Mouse (Mus musculus) gastrocnemius, postnatal 4 days (tissue): ENCODE results near the gene Apoa2. TPM values are rescaled to one million over a fixed set of nuclear protein-coding genes. Genes with fewer than 3 reads are reported as not detected.
A peak's percentile ranks its signal among the peaks of the same experiment; 100 is the strongest.

ENCODE experiments used
- DNase-seq, 2 experiments: peaks; one replicate each; pipeline ENCODE4 v3.0.0; 2021 to 2022; ENCODE audit warnings: low spot score in 2 of 2, mixed read lengths in 2 of 2
- total RNA-seq, 2 experiments: library from RNA; stranded (reverse); gene quantifications; 2 replicates each; pipeline ENCODE4 v1.2.3; 2021

The Apoa2 gene
- total RNA-seq, 2 experiments from 2014 or later: 2.1 to 13.8 TPM

GRCm38 (mm10) chr1:171257781-171258180, 32.9 kb downstream of the Apoa2 start:
- DNase-seq: no peak

DNA sequence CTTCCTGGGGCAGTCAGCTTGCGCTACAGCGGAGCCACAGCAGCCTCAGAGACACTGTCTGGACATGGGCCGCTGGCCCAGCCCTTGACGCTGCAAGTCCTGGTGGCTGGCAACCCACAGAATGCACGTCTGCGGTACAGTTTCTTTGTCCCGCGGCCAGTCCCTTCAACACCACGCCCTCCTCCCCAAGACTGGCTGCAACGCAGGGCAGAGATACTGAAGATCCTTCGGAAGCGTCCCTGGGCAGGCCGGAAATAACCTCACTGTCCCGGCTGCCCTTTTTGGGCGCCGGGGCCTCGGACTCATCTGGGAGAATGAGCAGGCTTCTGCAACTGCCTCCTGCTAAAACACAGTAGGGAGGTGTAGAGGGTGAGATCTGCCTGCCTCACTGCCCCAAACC, 34.1 kb downstream of the Apoa2 start:
- DNase-seq: no peak

GRCm38 (mm10) chr1:171260316-171260715, 35.5 kb downstream of the Apoa2 start:
- DNase-seq: no peak

DNA sequence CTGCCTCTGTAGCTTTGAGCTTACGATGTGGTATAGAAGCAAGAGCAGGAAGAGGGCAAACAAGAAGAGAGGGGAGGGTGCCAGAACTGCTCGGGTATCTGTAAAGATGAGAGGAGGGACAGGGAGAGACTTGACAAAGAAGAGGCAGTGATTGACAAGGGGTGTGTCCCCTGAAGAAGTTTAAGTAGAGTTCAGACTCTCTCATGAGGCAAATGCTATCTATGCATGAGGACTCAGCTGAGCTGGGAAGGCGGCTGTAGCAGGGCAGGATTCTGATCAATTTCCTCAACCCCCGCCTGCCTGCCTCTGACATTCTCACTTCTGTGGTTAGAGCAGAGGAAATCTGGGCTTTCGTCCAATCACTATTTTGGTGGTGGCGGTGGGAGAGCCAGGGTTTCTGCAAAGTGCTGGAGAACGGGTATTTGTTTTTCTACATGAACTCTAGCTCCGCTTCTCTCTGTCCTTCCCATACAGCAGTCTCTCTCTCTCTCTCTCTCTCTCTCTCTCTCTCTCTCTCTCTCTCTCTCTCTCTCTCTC, 37.8 kb downstream of the Apoa2 start:
- peak in 1 of 2 experiments; percentile 75 for DNase-seq

DNA sequence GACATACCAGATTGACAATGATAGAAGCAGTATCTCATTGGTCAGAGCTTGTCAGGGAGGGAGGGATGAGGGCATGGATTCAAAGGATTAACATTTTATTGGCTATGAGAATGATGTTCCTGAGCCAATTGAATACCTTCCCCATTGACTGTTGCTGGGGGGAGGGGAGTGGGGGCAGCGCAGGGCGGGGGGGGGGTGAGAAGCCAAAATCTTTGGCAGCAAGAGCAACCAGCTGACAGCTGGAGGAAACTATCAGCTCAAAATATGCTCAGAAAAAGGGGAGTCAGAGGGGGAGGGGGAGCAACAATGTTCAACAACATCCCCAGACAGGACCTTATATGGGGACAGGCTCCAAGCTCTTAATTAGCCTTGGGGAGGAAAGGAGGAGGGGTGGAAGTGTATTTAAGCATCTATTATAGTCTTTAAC, 38.3 kb downstream of the Apoa2 start:
- DNase-seq: peak in 1 of 2 experiments; percentile 56

- DNase-seq: no peak
These were observed 39.0 kb downstream of the Apoa2 start for GRCm38 (mm10) chr1:171263666-171264461.

GRCm38 (mm10) chr1:171265971-171266744, 41.3 kb downstream of the Apoa2 start:
- no peak for DNase-seq

DNA sequence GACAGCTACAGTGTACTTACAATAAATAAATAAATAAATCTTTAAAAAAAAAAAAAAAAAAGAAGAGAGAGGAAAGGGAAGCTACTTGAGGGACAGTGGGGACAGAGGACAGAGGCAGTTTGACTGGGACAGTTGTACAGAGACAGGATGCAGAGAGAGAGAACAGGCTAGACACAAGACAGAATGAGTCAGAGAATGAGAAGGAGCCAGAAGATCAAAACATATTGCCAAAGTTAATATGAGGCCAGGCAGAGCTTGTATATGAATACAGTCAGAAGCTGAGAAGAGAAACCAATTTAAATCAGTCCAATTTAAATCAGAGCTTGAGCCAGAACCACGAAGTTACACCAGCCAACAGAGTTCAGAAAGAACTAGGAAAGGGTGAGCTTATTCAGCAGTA, 43.5 kb downstream of the Apoa2 start:
- DNase-seq: no peak

DNA sequence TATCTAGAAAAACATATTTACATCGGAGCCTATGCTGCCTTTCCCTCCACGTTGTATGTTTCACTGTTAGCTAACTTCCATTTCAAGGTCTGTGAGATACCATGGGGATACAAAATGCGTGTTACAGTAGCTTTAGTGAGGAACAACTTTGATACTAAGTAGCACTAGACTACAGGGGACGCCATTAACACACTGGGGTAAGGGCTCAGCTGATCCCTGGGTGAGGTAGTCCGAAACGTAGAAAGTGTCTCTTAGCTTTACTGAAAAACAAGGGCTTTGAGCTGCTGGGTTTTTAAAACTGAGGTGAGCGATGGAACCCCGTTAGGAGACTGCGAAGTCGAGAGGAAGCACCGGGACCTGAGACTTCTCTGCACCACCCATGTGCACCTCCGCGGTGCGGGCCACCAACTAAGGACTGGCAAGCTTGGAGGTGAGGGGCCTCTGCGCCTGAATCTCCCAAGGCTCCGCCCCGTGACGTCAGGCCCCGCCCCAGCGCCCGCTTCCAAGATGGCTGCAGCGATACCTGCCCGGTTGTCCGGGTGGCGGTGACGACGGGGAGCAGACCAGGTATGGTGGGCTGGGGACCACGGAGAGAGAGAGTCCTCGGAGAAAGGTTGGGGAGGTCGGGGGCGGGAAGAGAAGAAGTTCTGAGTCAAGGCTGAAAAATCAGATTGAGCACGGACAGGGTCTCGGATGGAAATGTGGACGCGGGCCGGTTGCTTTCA, 45.2 kb downstream of the Apoa2 start, which contains the start of gene B4galt3:
Gene B4galt3 (plus strand): TSS at position 481 of the 725 bp plus-strand sequence.
- peak; percentile 93 to 95 for DNase-seq

DNA sequence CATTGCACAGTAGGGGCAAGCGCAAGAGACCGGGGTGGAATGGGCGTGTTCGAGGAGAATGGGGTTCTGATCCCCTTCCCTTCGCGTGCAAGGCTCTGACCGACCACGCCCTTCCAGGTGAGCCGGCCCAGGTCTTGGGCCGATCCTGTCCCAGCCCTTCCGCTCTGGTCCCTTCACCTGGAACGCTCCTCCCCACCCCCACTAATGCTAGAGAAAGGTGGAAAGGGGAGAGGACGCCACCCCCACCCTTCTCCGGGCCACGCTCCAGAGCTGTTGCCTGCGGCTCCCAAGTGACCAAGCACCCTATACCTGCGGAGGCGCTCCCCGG, 45.7 kb downstream of the Apoa2 start:
- no peak for DNase-seq

- DNase-seq: no peak
These were observed 46.3 kb downstream of the Apoa2 start for GRCm38 (mm10) chr1:171271196-171271595.

DNA sequence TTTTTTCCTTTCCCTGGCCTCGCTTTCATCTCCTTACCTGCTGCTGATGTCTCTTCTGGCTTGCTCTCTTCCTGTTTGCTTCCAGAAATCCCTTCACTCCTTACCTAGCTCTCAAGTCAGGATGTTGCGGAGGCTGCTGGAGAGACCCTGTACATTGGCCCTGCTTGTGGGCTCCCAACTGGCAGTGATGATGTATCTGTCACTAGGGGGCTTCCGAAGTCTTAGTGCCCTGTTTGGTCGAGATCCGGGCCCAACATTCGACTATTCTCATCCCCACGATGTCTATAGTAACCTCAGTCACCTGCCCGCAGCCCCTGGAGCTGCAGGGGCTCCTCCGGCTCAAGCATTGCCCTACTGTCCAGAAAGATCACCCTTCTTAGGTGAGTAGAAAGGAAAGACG, 46.8 kb downstream of the Apoa2 start:
- DNase-seq: no peak

DNA sequence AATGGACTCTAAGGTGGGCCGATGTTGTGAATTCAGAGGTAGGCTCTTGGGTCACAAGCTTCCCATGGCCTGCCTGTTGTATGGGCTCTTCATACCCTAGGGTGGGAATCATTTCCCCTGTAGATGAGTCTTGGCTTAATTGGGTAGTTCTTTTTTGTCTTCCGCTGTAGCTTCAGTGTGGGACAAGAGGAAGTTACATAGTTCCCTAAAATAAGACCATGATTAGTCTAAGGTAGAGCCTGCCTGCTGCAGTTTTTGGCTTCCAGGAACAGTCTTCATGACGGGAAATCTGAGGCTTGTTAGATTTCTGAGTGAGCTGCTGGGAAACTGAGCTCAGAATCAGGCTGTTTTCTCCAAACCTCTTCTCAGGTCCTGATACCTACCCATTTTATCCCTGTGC, 47.2 kb downstream of the Apoa2 start:
- no peak for DNase-seq

- no peak for DNase-seq
These were observed 49.3 kb downstream of the Apoa2 start for GRCm38 (mm10) chr1:171274171-171274570.

DNA sequence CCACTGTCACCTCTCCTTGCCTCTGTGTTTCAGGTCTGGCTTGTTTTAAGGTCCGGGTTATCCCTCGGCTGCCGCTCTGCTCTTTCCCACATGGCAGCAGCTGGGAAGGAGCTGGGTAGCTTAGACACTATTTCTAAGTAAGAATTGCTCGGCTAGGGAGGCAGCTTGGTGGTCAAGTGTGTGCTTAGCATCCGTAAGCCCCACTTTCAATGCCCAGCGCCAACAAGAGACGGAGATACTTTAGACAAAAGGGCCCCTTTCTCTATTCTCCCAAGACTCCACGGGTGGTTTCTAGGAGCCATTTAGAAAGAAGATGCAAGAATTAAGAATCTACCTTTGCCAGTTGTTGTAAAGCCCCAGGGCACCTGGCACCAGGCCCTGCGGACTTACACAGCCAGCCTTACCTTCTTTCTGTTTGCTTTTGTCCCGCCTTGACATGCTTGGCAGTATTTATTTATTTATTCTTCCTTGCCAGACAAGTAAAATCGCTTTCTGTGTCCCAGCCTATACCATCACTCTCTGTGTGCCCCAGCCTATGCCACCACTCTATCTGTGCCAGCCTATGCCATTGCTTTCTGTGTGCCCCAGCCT, 50.4 kb downstream of the Apoa2 start:
- no peak for DNase-seq

Other genes with a start within 250 kb of the Apoa2 start
- 10 to 100 TPM in 1 of 2 experiments, 1 to 10 TPM in 1; 8.9 to 11.9 TPM for gene Fcgr2b, start 248.5 kb upstream of the Apoa2 start, total RNA-seq
- under 1 TPM; 0.37 to 0.62 TPM for gene Fcgr4, start 206.1 kb upstream of the Apoa2 start, total RNA-seq
- 10 to 100 TPM; 15.7 to 16.8 TPM for gene Fcgr3, start 160.1 kb upstream of the Apoa2 start, total RNA-seq
- 1 to 10 TPM in 1 of 2 experiments, not detected in 1; 1.2 TPM for gene Cfap126, start 111.1 kb upstream of the Apoa2 start, total RNA-seq
- gene Sdhc, start 74.5 kb upstream of the Apoa2 start, total RNA-seq: 100 to 1,000 TPM; 458 to 496 TPM
- gene Mpz, start 74.3 kb upstream of the Apoa2 start, total RNA-seq: 100 to 1,000 TPM; 476 to 539 TPM
- 10 to 100 TPM in 1 of 2 experiments, 1 to 10 TPM in 1; 7.5 to 11.7 TPM for gene Pcp4l1, start 28.8 kb upstream of the Apoa2 start, total RNA-seq
- under 1 TPM in 1 of 2 experiments, not detected in 1; 0.29 TPM for gene Nr1i3, start 11.1 kb upstream of the Apoa2 start, total RNA-seq
- gene Tomm40l, start 2.5 kb upstream of the Apoa2 start, total RNA-seq: 10 to 100 TPM; 33.4 to 39.7 TPM
- 10 to 100 TPM; 18.7 to 28.7 TPM for gene Fcer1g, start 9.3 kb downstream of the Apoa2 start, total RNA-seq
- gene Adamts4, start 25.4 kb downstream of the Apoa2 start, total RNA-seq: 10 to 100 TPM; 12.1 to 12.5 TPM
- 100 to 1,000 TPM; 471 to 503 TPM for gene Ndufs2, start 26.3 kb downstream of the Apoa2 start, total RNA-seq
- gene B4galt3, start 45.3 kb downstream of the Apoa2 start, total RNA-seq: 10 to 100 TPM; 18.5 to 19.5 TPM
- 10 to 100 TPM; 22.6 to 25.8 TPM for gene Ppox, start 56.1 kb downstream of the Apoa2 start, total RNA-seq
- gene Usp21, start 62.9 kb downstream of the Apoa2 start, total RNA-seq: 10 to 100 TPM; 22.2 to 22.3 TPM
- 10 to 100 TPM; 88.1 to 89.8 TPM for gene Ufc1, start 70.0 kb downstream of the Apoa2 start, total RNA-seq
- 10 to 100 TPM; 33.5 to 33.6 TPM for gene Dedd, start 104.1 kb downstream of the Apoa2 start, total RNA-seq
- gene Nit1, start 120.6 kb downstream of the Apoa2 start, total RNA-seq: 10 to 100 TPM; 22.4 to 24.9 TPM
- gene Pfdn2, start 120.6 kb downstream of the Apoa2 start, total RNA-seq: 100 to 1,000 TPM in 1 of 2 experiments, 10 to 100 TPM in 1; 97.9 to 112 TPM
- gene Klhdc9, start 135.7 kb downstream of the Apoa2 start, total RNA-seq: under 1 TPM; 0.74 to 0.83 TPM
- gene Nectin4, start 145.0 kb downstream of the Apoa2 start, total RNA-seq: under 1 TPM; 0.21 to 0.25 TPM
- gene Arhgap30, start 163.9 kb downstream of the Apoa2 start, total RNA-seq: 1 to 10 TPM; 3.3 to 3.5 TPM
- gene Usf1, start 186.3 kb downstream of the Apoa2 start, total RNA-seq: 10 to 100 TPM; 43.9 to 48.4 TPM
- 1 to 10 TPM; 1.1 to 1.3 TPM for gene Tstd1, start 193.8 kb downstream of the Apoa2 start, total RNA-seq
- gene F11r, start 212.5 kb downstream of the Apoa2 start, total RNA-seq: 10 to 100 TPM; 15.0 to 16.4 TPM